Mouse (Mus musculus): Measurements from ENCODE around the gene Itgb3.

DNA sequence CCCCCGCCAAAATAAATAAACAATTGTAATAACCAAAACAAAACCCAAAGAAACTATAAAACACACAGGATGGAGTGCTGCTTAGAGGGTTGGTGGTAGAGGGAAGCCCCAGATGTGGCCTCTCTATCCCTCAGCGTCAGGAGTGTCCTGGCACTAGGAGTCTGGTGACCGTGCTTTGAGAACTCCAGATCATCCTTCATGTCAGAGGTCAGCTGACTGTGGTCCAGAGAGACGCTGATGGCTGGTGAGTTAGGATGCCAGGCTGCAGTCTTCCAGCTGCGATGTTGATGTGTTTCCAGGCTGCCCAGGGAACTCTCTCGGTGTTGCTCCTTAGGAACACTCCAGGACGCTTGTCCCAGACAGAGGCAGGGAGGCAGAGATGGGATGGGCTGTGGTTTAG is 35.7 kb upstream of the Itgb3 start:
- TF ChIP-seq CTCF (IDR thresholded peaks at IDR 0.05; ENCODE audit: low read depth) (no peak), EP300 (optimal IDR thresholded peaks at IDR 0.05) (no peak)
